Mouse (Mus musculus): ENCODE results near the gene Mapk8ip3. TPM values are rescaled to one million over a fixed set of nuclear protein-coding genes. Genes with fewer than 3 reads are reported as not detected.

Gene Mapk8ip3
- polyA plus RNA-seq, 1 experiment from 2014 or later = 31.8 TPM

DNA sequence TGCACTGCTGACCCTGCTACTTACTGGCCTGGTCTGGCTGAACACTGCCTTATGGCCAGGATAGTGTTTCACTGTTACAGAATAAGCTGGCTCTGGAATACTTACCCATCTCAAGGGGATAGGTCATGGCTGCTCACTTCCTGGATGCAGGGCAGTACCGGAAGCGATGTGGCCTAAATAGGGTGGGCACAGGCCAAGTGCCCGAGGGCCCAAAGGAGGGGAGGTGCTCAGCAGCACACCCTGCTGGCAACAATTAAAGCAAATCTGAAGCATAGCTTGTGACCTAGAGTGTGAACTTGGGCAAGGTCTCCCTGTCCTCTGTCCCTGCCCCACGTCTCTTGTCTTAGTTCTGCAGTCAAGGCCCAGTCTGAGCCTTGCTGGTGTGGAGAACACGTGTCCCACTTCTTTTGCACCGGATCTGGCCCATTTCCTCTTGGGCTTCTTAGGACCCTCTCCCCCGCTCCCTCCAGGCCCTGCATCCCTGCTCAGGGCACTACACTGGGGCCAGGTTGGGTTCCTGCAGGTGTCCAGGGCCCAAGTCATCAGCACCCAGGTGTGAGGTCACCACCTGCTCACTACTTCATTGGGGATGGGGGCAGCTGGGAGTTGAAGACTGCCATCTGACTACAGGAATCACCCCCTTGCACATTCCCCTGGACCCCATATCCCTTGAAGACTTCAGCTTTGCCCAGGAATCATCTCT, 54.9 kb downstream of the Mapk8ip3 start:
- Histone ChIP-seq H3K4me3 (ENCODE audit: low read length) (no peak overlapping the region), H3K36me3 (ENCODE audit: control insufficient read depth, insufficient read depth, low read length) (peaks cover 16% of the 10 kb centered on the region), H3K9ac (ENCODE audit: low read depth, low read length) (no peak overlapping the region), H3K27ac (ENCODE audit: low read depth, low read length) (no peak overlapping the region), H3K4me2 (replicated peaks; ENCODE audit: low read depth, low read length) (no peak overlapping the region), H3K4me1 (ENCODE audit: control insufficient read depth, insufficient read depth, low read length) (peaks cover 8% of the 10 kb centered on the region), H3K9me3 (ENCODE audit: control insufficient read depth, low read length) (no peaks in the 10 kb centered on the region), H3K27me3 (ENCODE audit: control insufficient read depth, insufficient read depth, low read length) (no peaks in the 10 kb centered on the region)
- WGBS = 47% methylated on average over 7 of the region's 7 CpGs
- no peak for ATAC-seq (ENCODE audit: low FRiP score, low TSS enrichment)

GRCm38 (mm10) chr17:24878531-24878930, 58.2 kb downstream of the Mapk8ip3 start:
- Histone ChIP-seq H3K4me1 (ENCODE audit: control insufficient read depth, insufficient read depth, low read length) (no peaks in the 10 kb centered on the region), H3K4me3 (ENCODE audit: low read length) (no peak overlapping the region), H3K27me3 (ENCODE audit: control insufficient read depth, insufficient read depth, low read length) (no peaks in the 10 kb centered on the region), H3K27ac (ENCODE audit: low read depth, low read length) (no peak overlapping the region), H3K9me3 (ENCODE audit: control insufficient read depth, low read length) (no peaks in the 10 kb centered on the region), H3K4me2 (replicated peaks; ENCODE audit: low read depth, low read length) (no peak overlapping the region), H3K36me3 (ENCODE audit: control insufficient read depth, insufficient read depth, low read length) (peaks cover 9% of the 10 kb centered on the region), H3K9ac (ENCODE audit: low read depth, low read length) (no peak overlapping the region)
- 79% methylated on average over 8 of the region's 8 CpGs for WGBS
- no peak for ATAC-seq (ENCODE audit: low FRiP score, low TSS enrichment)

GRCm38 (mm10) chr17:24878117-24878397, 58.7 kb downstream of the Mapk8ip3 start:
- 24% methylated on average over 5 of the region's 5 CpGs for WGBS
- Histone ChIP-seq H3K27me3 (ENCODE audit: control insufficient read depth, insufficient read depth, low read length) (no peaks in the 10 kb centered on the region), H3K4me1 (ENCODE audit: control insufficient read depth, insufficient read depth, low read length) (no peaks in the 10 kb centered on the region), H3K4me2 (replicated peaks; ENCODE audit: low read depth, low read length) (no peak overlapping the region), H3K4me3 (ENCODE audit: low read length) (no peak overlapping the region), H3K9ac (ENCODE audit: low read depth, low read length) (no peak overlapping the region), H3K9me3 (ENCODE audit: control insufficient read depth, low read length) (no peaks in the 10 kb centered on the region), H3K27ac (ENCODE audit: low read depth, low read length) (no peak overlapping the region), H3K36me3 (ENCODE audit: control insufficient read depth, insufficient read depth, low read length) (peaks cover 4% of the 10 kb centered on the region)
- no peak for ATAC-seq (ENCODE audit: low FRiP score, low TSS enrichment)

- Histone ChIP-seq H3K4me2 (replicated peaks; ENCODE audit: low read depth, low read length) (no peak overlapping the region), H3K4me3 (ENCODE audit: low read length) (no peak overlapping the region), H3K27ac (ENCODE audit: low read depth, low read length) (no peak overlapping the region), H3K9ac (ENCODE audit: low read depth, low read length) (no peak overlapping the region), H3K36me3 (ENCODE audit: control insufficient read depth, insufficient read depth, low read length) (no peaks in the 10 kb centered on the region; the same call in 1 of the 2 replicates), H3K4me1 (ENCODE audit: control insufficient read depth, insufficient read depth, low read length) (no peaks in the 10 kb centered on the region), H3K27me3 (ENCODE audit: control insufficient read depth, insufficient read depth, low read length) (no peaks in the 10 kb centered on the region), H3K9me3 (ENCODE audit: control insufficient read depth, low read length) (no peaks in the 10 kb centered on the region)
- ATAC-seq (ENCODE audit: low FRiP score, low TSS enrichment) = no peak
- WGBS = 50% methylated on average over 10 of the region's 10 CpGs
Observed at GRCm38 (mm10) chr17:24877336-24878116, 59.3 kb downstream of the Mapk8ip3 start.

DNA sequence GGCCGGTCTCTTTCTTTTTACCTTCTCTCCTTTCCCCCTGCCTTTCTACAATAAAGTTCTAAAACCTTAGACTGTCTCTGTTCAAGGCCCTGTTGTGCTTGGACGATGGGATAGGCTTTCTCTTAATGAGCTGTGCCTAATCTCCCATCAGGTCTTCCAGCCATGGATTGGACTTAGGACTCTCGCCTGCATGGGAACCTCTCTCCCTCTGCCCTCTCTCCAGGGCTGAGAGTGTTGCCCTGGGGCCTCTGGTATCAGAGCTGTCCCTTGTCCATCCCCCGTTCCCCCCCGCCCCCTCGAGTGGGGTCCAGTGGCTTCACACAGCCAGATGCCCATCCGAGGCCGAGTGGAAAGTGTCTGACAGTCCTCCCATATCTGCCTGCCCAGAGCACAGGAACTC, 61.8 kb downstream of the Mapk8ip3 start:
- Histone ChIP-seq H3K27ac (ENCODE audit: low read depth, low read length) (no peak overlapping the region), H3K4me1 (ENCODE audit: control insufficient read depth, insufficient read depth, low read length) (no peaks in the 10 kb centered on the region), H3K9me3 (ENCODE audit: control insufficient read depth, low read length) (no peaks in the 10 kb centered on the region), H3K27me3 (ENCODE audit: control insufficient read depth, insufficient read depth, low read length) (no peaks in the 10 kb centered on the region), H3K4me2 (replicated peaks; ENCODE audit: low read depth, low read length) (no peak overlapping the region), H3K9ac (ENCODE audit: low read depth, low read length) (no peak overlapping the region), H3K4me3 (ENCODE audit: low read length) (no peak overlapping the region), H3K36me3 (ENCODE audit: control insufficient read depth, insufficient read depth, low read length) (no peaks in the 10 kb centered on the region)
- WGBS = 84% methylated on average over 8 of the region's 8 CpGs
- no peak for ATAC-seq (ENCODE audit: low FRiP score, low TSS enrichment)

DNA sequence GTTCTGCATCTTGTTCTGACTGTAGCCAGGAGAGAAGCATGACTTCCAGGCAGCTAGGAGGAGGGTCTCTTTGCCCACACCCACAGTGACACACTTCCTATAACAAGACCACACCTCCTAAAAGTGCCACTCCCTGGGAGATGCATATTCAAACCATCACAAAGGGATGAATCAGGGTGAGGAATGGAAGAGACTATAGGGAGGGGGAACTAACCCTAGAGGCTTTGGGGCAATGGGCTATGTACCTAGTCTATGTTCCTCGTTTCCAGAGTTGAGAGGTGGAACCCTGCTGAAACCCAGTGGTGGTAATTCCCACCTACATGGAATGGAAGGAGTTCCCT, 62.4 kb downstream of the Mapk8ip3 start:
- Histone ChIP-seq H3K4me2 (replicated peaks; ENCODE audit: low read depth, low read length) (no peak overlapping the region), H3K27ac (ENCODE audit: low read depth, low read length) (no peak overlapping the region), H3K4me3 (ENCODE audit: low read length) (no peak overlapping the region), H3K9me3 (ENCODE audit: control insufficient read depth, low read length) (no peaks in the 10 kb centered on the region), H3K36me3 (ENCODE audit: control insufficient read depth, insufficient read depth, low read length) (no peaks in the 10 kb centered on the region), H3K27me3 (ENCODE audit: control insufficient read depth, insufficient read depth, low read length) (no peaks in the 10 kb centered on the region), H3K4me1 (ENCODE audit: control insufficient read depth, insufficient read depth, low read length) (no peaks in the 10 kb centered on the region), H3K9ac (ENCODE audit: low read depth, low read length) (no peak overlapping the region)
- 40% methylated on average over 1 of the region's 1 CpGs for WGBS
- no peak for ATAC-seq (ENCODE audit: low FRiP score, low TSS enrichment)

DNA sequence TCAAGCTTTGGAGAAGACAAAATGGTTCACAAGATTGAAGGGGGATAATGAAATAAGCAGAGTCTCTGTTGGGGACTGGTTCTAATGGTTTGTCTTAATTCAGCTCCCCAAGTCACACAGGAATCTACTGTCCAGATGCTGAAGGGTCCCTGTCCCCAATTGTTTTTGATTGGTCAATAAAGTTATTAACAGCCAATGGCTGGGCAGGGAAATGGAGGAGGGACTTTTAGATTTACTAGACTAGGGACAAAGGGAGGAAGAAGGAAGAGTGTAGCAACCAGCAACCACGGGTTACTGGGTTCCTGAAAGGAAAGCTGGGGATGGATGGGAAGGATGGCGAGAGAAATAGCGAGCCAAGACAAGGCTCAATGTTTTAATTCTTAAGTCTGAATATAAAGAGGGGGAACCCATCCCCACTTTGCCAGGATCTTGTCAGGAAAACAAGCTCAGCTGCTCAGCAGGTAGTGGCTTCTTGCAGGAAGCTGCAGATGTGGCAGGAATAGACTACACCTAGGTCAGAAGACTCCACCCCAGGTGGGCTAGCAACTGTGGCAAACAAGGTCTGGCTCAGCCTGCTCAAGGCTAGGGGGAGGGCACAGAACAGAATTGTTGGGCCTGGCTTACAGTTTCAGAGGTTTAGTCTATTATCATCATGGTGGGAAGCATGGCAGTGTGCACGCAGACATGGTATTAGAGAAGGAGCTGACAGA, 62.9 kb downstream of the Mapk8ip3 start:
- H3K4me2 ChIP-seq (replicated peaks; ENCODE audit: low read depth, low read length) = no peak overlapping the region
- no peaks in the 10 kb centered on the region for H3K4me1 ChIP-seq (ENCODE audit: control insufficient read depth, insufficient read depth, low read length)
- ATAC-seq (ENCODE audit: low FRiP score, low TSS enrichment) = no peak
- H3K4me3 ChIP-seq (ENCODE audit: low read length) = no peak overlapping the region
- H3K27ac ChIP-seq (ENCODE audit: low read depth, low read length) = no peak overlapping the region
- H3K36me3 ChIP-seq (ENCODE audit: control insufficient read depth, insufficient read depth, low read length) = no peaks in the 10 kb centered on the region
- H3K27me3 ChIP-seq (ENCODE audit: control insufficient read depth, insufficient read depth, low read length) = no peaks in the 10 kb centered on the region
- 49% methylated on average over 4 of the region's 4 CpGs for WGBS
- no peaks in the 10 kb centered on the region for H3K9me3 ChIP-seq (ENCODE audit: control insufficient read depth, low read length)
- H3K9ac ChIP-seq (ENCODE audit: low read depth, low read length) = no peak overlapping the region

DNA sequence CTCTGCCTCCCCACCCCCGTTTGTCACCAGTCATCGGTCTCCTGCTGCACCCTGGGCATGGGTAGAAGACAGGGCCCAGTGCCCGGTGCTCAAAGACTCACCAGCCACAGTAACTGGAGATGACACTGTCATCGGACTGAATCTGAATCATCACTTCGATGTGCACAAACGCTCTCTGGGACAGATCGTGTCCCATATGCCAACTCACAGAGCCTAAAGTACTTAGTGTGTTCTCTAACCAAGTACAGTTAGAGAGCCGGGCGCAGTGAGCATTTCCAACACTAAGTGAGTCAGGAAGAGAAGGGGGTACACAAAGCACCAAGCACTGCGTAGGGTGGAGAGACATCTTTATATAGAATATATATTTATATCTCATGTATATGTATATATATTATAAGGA, 68.9 kb downstream of the Mapk8ip3 start:
- no peaks in the 10 kb centered on the region for H3K27me3 ChIP-seq (ENCODE audit: control insufficient read depth, insufficient read depth, low read length)
- H3K4me2 ChIP-seq (replicated peaks; ENCODE audit: low read depth, low read length) = no peak overlapping the region
- H3K4me3 ChIP-seq (ENCODE audit: low read length) = no peak overlapping the region
- no peak overlapping the region for H3K9ac ChIP-seq (ENCODE audit: low read depth, low read length)
- H3K27ac ChIP-seq (ENCODE audit: low read depth, low read length) = no peak overlapping the region
- no peaks in the 10 kb centered on the region for H3K4me1 ChIP-seq (ENCODE audit: control insufficient read depth, insufficient read depth, low read length)
- 92% methylated on average over 10 of the region's 10 CpGs for WGBS
- peaks cover 9% of the 10 kb centered on the region for H3K36me3 ChIP-seq (ENCODE audit: control insufficient read depth, insufficient read depth, low read length)
- no peaks in the 10 kb centered on the region for H3K9me3 ChIP-seq (ENCODE audit: control insufficient read depth, low read length)
- no peak for ATAC-seq (ENCODE audit: low FRiP score, low TSS enrichment)

DNA sequence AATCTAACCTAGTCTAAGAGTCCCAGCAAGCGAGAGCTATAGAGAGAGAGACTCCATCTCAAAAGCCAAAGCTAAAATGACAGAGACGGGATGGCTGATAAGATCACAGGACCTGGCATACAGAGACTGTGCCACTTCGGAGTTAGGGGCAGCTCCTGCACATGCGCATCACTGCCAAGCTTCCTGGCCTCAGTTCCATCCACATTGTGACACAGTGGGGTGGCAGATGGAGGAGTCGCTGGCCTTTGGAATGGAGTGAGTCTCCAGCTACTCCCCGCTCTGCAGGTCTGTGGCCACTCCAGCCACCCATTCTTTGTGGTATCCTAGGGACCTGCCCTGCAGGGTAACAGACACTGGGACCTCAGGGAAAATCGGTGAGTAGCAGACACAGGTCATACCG, 71.0 kb downstream of the Mapk8ip3 start, which contains the start of gene Igfals:
Gene Igfals (plus strand): TSS at position 222 of the 400 bp plus-strand sequence.
- 90% methylated on average over 8 of the region's 8 CpGs for WGBS
- ATAC-seq (ENCODE audit: low FRiP score, low TSS enrichment) = no peak
- Histone ChIP-seq H3K27me3 (ENCODE audit: control insufficient read depth, insufficient read depth, low read length) (no peaks in the 10 kb centered on the region), H3K27ac (ENCODE audit: low read depth, low read length) (no peak within 1 kb of the TSS), H3K9me3 (ENCODE audit: control insufficient read depth, low read length) (no peaks in the 10 kb centered on the region), H3K4me1 (ENCODE audit: control insufficient read depth, insufficient read depth, low read length) (no peaks in the 10 kb centered on the region), H3K36me3 (ENCODE audit: control insufficient read depth, insufficient read depth, low read length) (peaks cover 20% of the 10 kb centered on the region), H3K4me3 (ENCODE audit: low read length) (no peak within 1 kb of the TSS), H3K4me2 (replicated peaks; ENCODE audit: low read depth, low read length) (no peak within 1 kb of the TSS), H3K9ac (ENCODE audit: low read depth, low read length) (no peak within 1 kb of the TSS)
